ENCODE assay signal across 8 mouse cellular contexts in the genomic region with DNA sequence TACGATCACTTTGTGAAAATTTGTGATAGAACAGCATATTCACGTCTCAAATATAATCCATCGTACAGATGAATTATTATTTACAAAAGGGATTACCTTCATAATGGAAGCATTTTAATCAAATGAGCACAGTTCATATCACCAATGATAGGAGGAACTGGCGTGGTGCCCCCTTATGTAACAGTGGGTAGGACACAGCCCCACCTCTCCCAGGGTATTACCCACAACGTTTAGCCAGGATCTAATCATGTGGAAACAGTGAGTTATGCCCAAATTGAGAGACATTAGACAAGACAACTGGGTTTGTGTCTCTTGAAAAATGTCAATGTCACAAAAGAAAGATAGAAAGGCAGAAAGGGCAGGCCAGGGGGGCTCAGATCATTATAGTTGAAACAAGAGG.
"Had no signal": no experiment of that assay in that cellular context is flagged by ENCODE, and none has a peak within 500 bp of the region (broad histone marks: within the 10 kb centered on the region; RNA-seq: fewer than 3 reads in every experiment).

No protein-coding gene starts in this region.

- ATAC-seq: midbrain, embryonic 16.5 days had no signal

- DNase-seq: kidney, postnatal 10 days; kidney, postnatal 4 days; left cerebral cortex, postnatal 4 days; lung, adult 18-20 months; right cerebral cortex, adult 18-20 months; right cerebral cortex, postnatal 25 days; thymus, postnatal 4 days had no signal
